Mouse (Mus musculus): ENCODE measurements at regions not wholly inside any gene's neighbourhood (a gene's known extent, or its start where the extent isn't known, plus 50 kb on each side); places are given as distances from the start of the nearest gene placed in this dataset.

DNA sequence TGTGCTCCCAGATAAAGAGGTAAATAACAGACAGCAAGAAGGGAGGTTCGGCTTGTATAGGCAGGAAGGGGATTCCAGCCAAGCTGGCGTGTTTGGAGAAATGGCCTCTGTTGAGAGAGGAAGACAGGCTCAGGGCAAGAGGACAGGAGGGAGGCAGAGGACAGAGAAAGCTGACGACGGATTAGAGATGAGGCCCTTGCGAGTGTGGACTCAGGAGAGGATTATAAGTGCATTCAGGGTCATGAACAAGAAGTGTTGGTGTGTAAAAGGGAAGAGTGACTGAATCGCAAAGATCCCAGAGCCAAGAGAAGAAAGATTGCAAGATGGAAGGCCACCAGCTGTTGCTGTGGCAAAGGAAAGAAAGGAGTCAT, 133.7 kb upstream of the Rad23b start:
- Histone ChIP-seq H3K4me1 (ENCODE audit: control insufficient read depth, insufficient read depth, insufficient read length) (no peaks in the 10 kb centered on the region), H3K4me3 (ENCODE audit: extremely low read depth, insufficient read depth, insufficient read length) (no peak overlapping the region), H3K27me3 (ENCODE audit: control insufficient read depth, insufficient read depth, low read length) (no peaks in the 10 kb centered on the region), H3K36me3 (ENCODE audit: control insufficient read depth, insufficient read depth, low read length) (no peaks in the 10 kb centered on the region), H3K27ac (ENCODE audit: insufficient read depth, low read length) (no peak overlapping the region)
- DNase-seq (ENCODE audit: low read depth in 1 of 2, low spot score in 2 of 2): no peak
- TF ChIP-seq CTCF (IDR thresholded peaks at IDR 0.05; ENCODE audit: extremely low read depth, insufficient read depth, insufficient read length, insufficient replicate concordance) (no peak), POLR2A (IDR thresholded peaks at IDR 0.05; ENCODE audit: low read depth, low read length) (no peak)
- WGBS: 88% methylated on average over 6 of the region's 6 CpGs

DNA sequence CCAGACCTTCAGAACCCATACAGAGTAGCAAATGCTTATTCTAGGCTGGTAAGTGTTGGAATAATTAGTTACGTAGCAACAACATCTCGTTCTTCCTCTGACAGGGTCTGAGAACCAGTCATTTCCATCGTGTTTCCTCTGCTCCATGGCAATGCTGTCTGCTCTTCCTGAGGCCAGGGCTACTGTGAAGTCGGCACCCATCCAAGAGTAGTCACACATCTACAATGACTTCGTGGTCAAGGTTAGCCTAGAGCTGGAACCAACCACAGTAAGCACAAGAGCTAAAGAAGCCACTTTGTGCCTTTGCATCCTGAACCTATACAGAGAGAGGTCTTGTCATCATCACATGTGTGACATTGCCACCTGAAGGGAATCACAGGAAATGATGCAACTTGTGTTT, 124.1 kb upstream of the Rad23b start:
- no peaks in the 10 kb centered on the region for H3K36me3 ChIP-seq (ENCODE audit: control insufficient read depth, insufficient read depth, low read length)
- no peak overlapping the region for H3K27ac ChIP-seq (ENCODE audit: insufficient read depth, low read length)
- no peaks in the 10 kb centered on the region for H3K4me1 ChIP-seq (ENCODE audit: control insufficient read depth, insufficient read depth, insufficient read length)
- no peaks in the 10 kb centered on the region for H3K27me3 ChIP-seq (ENCODE audit: control insufficient read depth, insufficient read depth, low read length)
- H3K4me3 ChIP-seq (ENCODE audit: extremely low read depth, insufficient read depth, insufficient read length): no peak overlapping the region
- DNase-seq (ENCODE audit: low read depth in 1 of 2, low spot score in 2 of 2): no peak
- no peak for TF ChIP-seq CTCF (IDR thresholded peaks at IDR 0.05; ENCODE audit: extremely low read depth, insufficient read depth, insufficient read length, insufficient replicate concordance)
- TF ChIP-seq POLR2A (IDR thresholded peaks at IDR 0.05; ENCODE audit: low read depth, low read length): no peak
- 82% methylated on average over 5 of the region's 5 CpGs for WGBS

DNA sequence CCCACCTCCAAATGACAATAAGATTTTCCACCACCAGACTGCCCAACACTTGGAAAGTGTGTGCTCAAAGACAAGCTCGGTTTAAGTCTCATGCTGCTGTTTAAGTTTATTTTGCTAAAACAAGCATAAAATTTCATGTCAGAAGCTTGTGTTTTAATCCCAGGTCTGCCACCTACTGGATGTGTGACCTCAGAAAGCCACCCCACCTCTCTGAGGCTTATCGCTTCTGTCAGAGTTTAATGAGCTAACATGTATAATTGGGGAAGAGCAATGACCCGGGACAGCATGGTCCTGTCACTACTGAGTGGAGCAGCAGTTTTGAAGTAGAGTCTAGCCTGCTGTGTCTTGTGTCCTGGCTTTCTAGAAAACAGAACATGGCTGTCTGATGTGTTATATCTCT, 122.4 kb upstream of the Rad23b start:
- Histone ChIP-seq H3K27me3 (ENCODE audit: control insufficient read depth, insufficient read depth, low read length) (no peaks in the 10 kb centered on the region), H3K4me3 (ENCODE audit: extremely low read depth, insufficient read depth, insufficient read length) (no peak overlapping the region), H3K36me3 (ENCODE audit: control insufficient read depth, insufficient read depth, low read length) (no peaks in the 10 kb centered on the region), H3K4me1 (ENCODE audit: control insufficient read depth, insufficient read depth, insufficient read length) (no peaks in the 10 kb centered on the region), H3K27ac (ENCODE audit: insufficient read depth, low read length) (no peak overlapping the region)
- TF ChIP-seq POLR2A (IDR thresholded peaks at IDR 0.05; ENCODE audit: low read depth, low read length) (no peak), CTCF (IDR thresholded peaks at IDR 0.05; ENCODE audit: extremely low read depth, insufficient read depth, insufficient read length, insufficient replicate concordance) (no peak)
- DNase-seq (ENCODE audit: low read depth in 1 of 2, low spot score in 2 of 2): no peak
- 37% methylated on average over 3 of the region's 3 CpGs for WGBS

- Histone ChIP-seq H3K27me3 (ENCODE audit: control insufficient read depth, insufficient read depth, low read length) (no peaks in the 10 kb centered on the region), H3K4me3 (ENCODE audit: extremely low read depth, insufficient read depth, insufficient read length) (no peak overlapping the region), H3K4me1 (ENCODE audit: control insufficient read depth, insufficient read depth, insufficient read length) (no peaks in the 10 kb centered on the region), H3K27ac (ENCODE audit: insufficient read depth, low read length) (no peak overlapping the region), H3K36me3 (ENCODE audit: control insufficient read depth, insufficient read depth, low read length) (no peaks in the 10 kb centered on the region)
- TF ChIP-seq POLR2A (IDR thresholded peaks at IDR 0.05; ENCODE audit: low read depth, low read length) (no peak), CTCF (IDR thresholded peaks at IDR 0.05; ENCODE audit: extremely low read depth, insufficient read depth, insufficient read length, insufficient replicate concordance) (peak; percentile 25; the same call in 1 of the 2 replicates)
- WGBS: 56% methylated on average over 4 of the region's 4 CpGs
- no peak for DNase-seq (ENCODE audit: low read depth in 1 of 2, low spot score in 2 of 2)
Observed at GRCm38 (mm10) chr4:55231522-55231921, 118.3 kb upstream of the Rad23b start.

GRCm38 (mm10) chr4:55237856-55238255, 112.0 kb upstream of the Rad23b start:
- Histone ChIP-seq H3K36me3 (ENCODE audit: control insufficient read depth, insufficient read depth, low read length) (no peaks in the 10 kb centered on the region), H3K4me3 (ENCODE audit: extremely low read depth, insufficient read depth, insufficient read length) (no peak overlapping the region), H3K27ac (ENCODE audit: insufficient read depth, low read length) (no peak overlapping the region), H3K4me1 (ENCODE audit: control insufficient read depth, insufficient read depth, insufficient read length) (no peaks in the 10 kb centered on the region), H3K27me3 (ENCODE audit: control insufficient read depth, insufficient read depth, low read length) (no peaks in the 10 kb centered on the region)
- DNase-seq (ENCODE audit: low read depth in 1 of 2, low spot score in 2 of 2): peak in 1 of 2 experiments; percentile 7
- TF ChIP-seq CTCF (IDR thresholded peaks at IDR 0.05; ENCODE audit: extremely low read depth, insufficient read depth, insufficient read length, insufficient replicate concordance) (no peak), POLR2A (IDR thresholded peaks at IDR 0.05; ENCODE audit: low read depth, low read length) (no peak)
- WGBS: 55% methylated on average over 6 of the region's 6 CpGs

- H3K36me3 ChIP-seq (ENCODE audit: control insufficient read depth, insufficient read depth, low read length): no peaks in the 10 kb centered on the region
- TF ChIP-seq CTCF (IDR thresholded peaks at IDR 0.05; ENCODE audit: extremely low read depth, insufficient read depth, insufficient read length, insufficient replicate concordance): peak; percentile 89; the same call in 1 of the 2 replicates
- TF ChIP-seq POLR2A (IDR thresholded peaks at IDR 0.05; ENCODE audit: low read depth, low read length): no peak
- peak; percentile 9 to 48 for DNase-seq (ENCODE audit: low read depth in 1 of 2, low spot score in 2 of 2)
- H3K27ac ChIP-seq (ENCODE audit: insufficient read depth, low read length): no peak overlapping the region
- no peak overlapping the region for H3K4me3 ChIP-seq (ENCODE audit: extremely low read depth, insufficient read depth, insufficient read length)
- H3K27me3 ChIP-seq (ENCODE audit: control insufficient read depth, insufficient read depth, low read length): no peaks in the 10 kb centered on the region
- H3K4me1 ChIP-seq (ENCODE audit: control insufficient read depth, insufficient read depth, insufficient read length): no peaks in the 10 kb centered on the region
- WGBS: 11% methylated on average over 7 of the region's 7 CpGs
Observed at GRCm38 (mm10) chr4:55240450-55240849, 109.4 kb upstream of the Rad23b start.

DNA sequence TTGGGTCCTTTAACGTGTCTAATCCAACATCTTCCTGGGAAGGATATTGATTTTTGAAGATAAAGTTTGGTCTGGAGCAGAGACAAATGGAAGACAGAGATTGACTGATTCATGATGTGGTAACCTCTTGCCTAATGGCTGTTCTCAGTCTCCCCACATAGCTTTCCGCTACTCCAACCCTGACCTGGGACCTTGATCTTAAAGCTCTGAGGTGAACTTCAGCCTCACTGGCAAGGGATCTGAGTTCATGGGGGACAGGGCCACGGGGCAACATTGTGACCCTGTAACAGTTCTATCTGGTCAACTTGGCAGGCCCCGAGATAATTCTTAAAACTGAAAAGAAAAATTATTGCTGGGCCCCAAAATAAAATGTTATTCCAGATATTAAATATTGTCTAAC, 107.5 kb upstream of the Rad23b start:
- H3K4me3 ChIP-seq (ENCODE audit: extremely low read depth, insufficient read depth, insufficient read length): no peak overlapping the region
- 89% methylated on average over 4 of the region's 4 CpGs for WGBS
- no peaks in the 10 kb centered on the region for H3K4me1 ChIP-seq (ENCODE audit: control insufficient read depth, insufficient read depth, insufficient read length)
- no peak for TF ChIP-seq CTCF (IDR thresholded peaks at IDR 0.05; ENCODE audit: extremely low read depth, insufficient read depth, insufficient read length, insufficient replicate concordance)
- no peak for TF ChIP-seq POLR2A (IDR thresholded peaks at IDR 0.05; ENCODE audit: low read depth, low read length)
- no peaks in the 10 kb centered on the region for H3K36me3 ChIP-seq (ENCODE audit: control insufficient read depth, insufficient read depth, low read length)
- no peaks in the 10 kb centered on the region for H3K27me3 ChIP-seq (ENCODE audit: control insufficient read depth, insufficient read depth, low read length)
- H3K27ac ChIP-seq (ENCODE audit: insufficient read depth, low read length): no peak overlapping the region
- DNase-seq (ENCODE audit: low read depth in 1 of 2, low spot score in 2 of 2): no peak

Data from spleen, adult 2 months (tissue).